Mouse (Mus musculus): ENCODE data around the gene Cd72.

GRCm38 (mm10) chr4:43425648-43426380 is 28.6 kb downstream of the Cd72 start:
- TF ChIP-seq POLR2A (IDR thresholded peaks at IDR 0.05; ENCODE audit: low read depth, low read length): no peak
- TF ChIP-seq CTCF (conservative IDR thresholded peaks at IDR 0.05; ENCODE audit: insufficient read depth, insufficient read length, low read depth, low read length): no peak
